ENCODE assay signal across 8 mouse cellular contexts in the genomic region with DNA sequence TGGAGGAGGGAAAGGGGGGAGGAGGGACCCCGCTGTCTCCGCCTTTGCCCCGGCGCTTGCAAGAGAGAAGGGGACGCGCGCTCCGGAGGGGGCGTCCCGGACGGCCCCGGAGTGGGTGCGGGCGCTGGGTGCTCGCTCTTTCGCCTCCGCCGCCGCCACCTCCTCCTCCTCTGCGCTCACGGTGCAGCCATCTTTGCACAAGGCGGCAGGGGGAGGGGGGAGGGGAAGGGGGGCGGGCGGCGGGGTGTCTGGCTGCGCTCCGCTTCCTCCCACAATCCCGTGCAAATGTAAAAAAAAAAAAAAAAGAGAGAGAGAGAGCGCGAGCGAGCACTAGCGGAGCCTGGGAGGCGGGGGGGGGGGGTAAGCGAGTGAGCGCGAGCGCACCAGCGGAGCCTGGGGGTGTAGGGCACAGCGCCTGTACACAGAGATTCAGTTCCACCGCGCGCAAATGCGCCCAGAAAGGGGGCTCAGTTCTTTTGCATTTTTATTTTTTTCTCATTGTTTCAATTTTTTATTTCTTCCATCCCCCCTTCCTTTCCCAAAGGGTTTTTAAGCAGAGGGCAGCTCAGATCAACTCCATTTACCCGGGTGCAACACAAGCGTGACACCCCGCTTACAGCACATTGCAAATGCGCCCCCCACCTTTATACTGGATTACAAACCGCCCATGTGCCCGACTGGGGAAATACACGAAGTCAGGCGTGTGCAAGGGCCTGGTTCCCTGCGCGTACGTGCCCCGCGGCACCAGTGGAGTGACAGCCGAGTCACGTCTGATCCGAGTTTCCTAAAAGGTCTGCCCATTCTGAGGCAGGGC. TPM values are rescaled to one million over a fixed set of nuclear protein-coding genes. Genes with fewer than 3 reads are reported as not detected.
DNase-seq lines count a peak whose midpoint lies in the region; ATAC-seq lines count a peak whose summit lies in the region.

No protein-coding gene starts in this region.

- DNase-seq in ZHBTc4 (ENCODE audit: low read depth, low spot score): peak; percentile 80
- peak; percentile 82 to 83 for DNase-seq in cerebellum, postnatal 25 days
- DNase-seq in gastrocnemius, postnatal 10 days: peak; percentile 73
- DNase-seq in left cerebral cortex, postnatal 36 days (ENCODE audit: low spot score in 2 of 2): peak; percentile 78 to 81
- DNase-seq in mesoderm, embryonic 11.5 days (ENCODE audit: low read depth, low spot score): peak; percentile 81
- DNase-seq in right cerebral cortex, postnatal 25 days: peak; percentile 70
- peak; percentile 92 for DNase-seq in yolk sac, embryonic 10.5 days (ENCODE audit: low spot score)

- peak; percentile 39 for ATAC-seq in inflammation-experienced regulatory T-cells, adult 6 months

- intact Hi-C loops in left cerebral cortex, postnatal 36 days (cut with DNase I): loop anchor here (5.0 kb wide), 2 partner anchors 36 to 71 kb away; a partner anchor contains a TSS

RNA-seq across cellular contexts. Expression of a gene that starts 0.6 kb away (rescaled TPM):
- total RNA-seq in gastrocnemius, postnatal 10 days (2021): 10 to 100 TPM; 36.0 to 43.1 TPM
- polyA plus RNA-seq in inflammation-experienced regulatory T-cells, adult 6 months (2017; shearing (Covaris generic)): 10 to 100 TPM in 1 of 3 experiments, 1 to 10 TPM in 2; 5.0 to 12.9 (median 9.8) TPM
- 10 to 100 TPM; 64.9 to 75.3 TPM for total RNA-seq in left cerebral cortex, postnatal 36 days (2021)

RNA-seq across cellular contexts. Expression of a gene that starts 8.9 kb away (rescaled TPM):
- total RNA-seq in gastrocnemius, postnatal 10 days (2021): 10 to 100 TPM; 35.9 to 40.5 TPM
- 100 to 1,000 TPM; 129 to 164 (median 158) TPM for polyA plus RNA-seq in inflammation-experienced regulatory T-cells, adult 6 months (2017; shearing (Covaris generic))
- 10 to 100 TPM; 59.7 to 63.7 TPM for total RNA-seq in left cerebral cortex, postnatal 36 days (2021)

RNA-seq across cellular contexts. Expression of a gene that starts 9.2 kb away (rescaled TPM):
- 10 to 100 TPM in 1 of 2 experiments, 1 to 10 TPM in 1; 8.5 to 10.7 TPM for total RNA-seq in gastrocnemius, postnatal 10 days (2021)
- polyA plus RNA-seq in inflammation-experienced regulatory T-cells, adult 6 months (2017; shearing (Covaris generic)): 1 to 10 TPM; 2.0 to 2.3 (median 2.1) TPM
- 1 to 10 TPM; 5.4 to 7.4 TPM for total RNA-seq in left cerebral cortex, postnatal 36 days (2021)

RNA-seq across cellular contexts. Expression of a gene that starts 35.6 kb away (rescaled TPM):
- 10 to 100 TPM; 75.5 to 80.6 TPM for total RNA-seq in gastrocnemius, postnatal 10 days (2021)
- polyA plus RNA-seq in inflammation-experienced regulatory T-cells, adult 6 months (2017; shearing (Covaris generic)): 1 to 10 TPM; 3.2 to 6.5 (median 5.1) TPM
- 10 to 100 TPM; 12.9 to 13.9 TPM for total RNA-seq in left cerebral cortex, postnatal 36 days (2021)

RNA-seq across cellular contexts. Expression of a gene that starts 37.2 kb away (rescaled TPM):
- 10 to 100 TPM; 47.7 to 55.8 TPM for total RNA-seq in gastrocnemius, postnatal 10 days (2021)
- polyA plus RNA-seq in inflammation-experienced regulatory T-cells, adult 6 months (2017; shearing (Covaris generic)): 1 to 10 TPM; 7.4 to 8.9 (median 8.7) TPM
- 100 to 1,000 TPM; 174 to 177 TPM for total RNA-seq in left cerebral cortex, postnatal 36 days (2021)

Comparison
In these comparisons a context has a peak if more than half of its experiments do, and no peak if none do; other contexts are left out.
1. Peak in every context shown above with its lines: DNase-seq and ATAC-seq.